Mouse (Mus musculus): ENCODE measurements around the gene Pcnt.

- TF ChIP-seq POLR2A (IDR thresholded peaks at IDR 0.05; ENCODE audit: extremely low read depth, insufficient read depth, low read length) (no peak), CTCF (IDR thresholded peaks at IDR 0.05; ENCODE audit: low read depth, low read length) (no peak)
Observed at GRCm38 (mm10) chr10:76473759-76474158, 31.2 kb upstream of the Pcnt start.

Measured in liver, adult 2 months (tissue).